Mouse (Mus musculus) spleen, postnatal 4 days (tissue): ENCODE measurements around the gene Tnfrsf11a.
"Not testable (repeated sequence)": the region's sequence is repeated elsewhere in the genome, so short reads cannot be mapped to it uniquely, and the experiment has no call there.

ENCODE experiments used
- DNase-seq, 2 experiments: peaks; one replicate each; pipeline ENCODE4 v3.0.0; 2022; ENCODE audit warnings: low spot score in 2 of 2

The Tnfrsf11a gene

DNA sequence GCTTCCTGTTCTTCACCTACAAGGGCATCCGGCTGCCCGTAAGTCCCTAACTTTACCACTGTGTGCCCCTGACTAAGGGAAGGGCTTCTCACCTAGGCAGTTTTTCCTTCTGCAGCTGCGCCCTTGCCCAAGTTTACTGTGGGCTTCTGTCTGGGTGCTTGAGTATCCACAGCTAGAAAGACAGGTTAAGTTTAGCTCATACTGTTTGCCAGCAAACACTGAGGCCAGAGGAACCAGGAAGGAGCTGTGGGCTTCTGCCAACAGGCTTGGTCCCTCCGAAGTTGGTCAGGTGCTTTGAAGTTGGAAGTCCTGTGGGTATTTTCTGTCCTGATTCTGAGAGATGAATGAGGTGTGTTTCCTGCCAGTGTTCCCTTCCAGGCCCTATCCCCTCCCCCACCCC is 4.6 kb downstream of the Tnfrsf11a start:
- DNase-seq, result no peak

DNA sequence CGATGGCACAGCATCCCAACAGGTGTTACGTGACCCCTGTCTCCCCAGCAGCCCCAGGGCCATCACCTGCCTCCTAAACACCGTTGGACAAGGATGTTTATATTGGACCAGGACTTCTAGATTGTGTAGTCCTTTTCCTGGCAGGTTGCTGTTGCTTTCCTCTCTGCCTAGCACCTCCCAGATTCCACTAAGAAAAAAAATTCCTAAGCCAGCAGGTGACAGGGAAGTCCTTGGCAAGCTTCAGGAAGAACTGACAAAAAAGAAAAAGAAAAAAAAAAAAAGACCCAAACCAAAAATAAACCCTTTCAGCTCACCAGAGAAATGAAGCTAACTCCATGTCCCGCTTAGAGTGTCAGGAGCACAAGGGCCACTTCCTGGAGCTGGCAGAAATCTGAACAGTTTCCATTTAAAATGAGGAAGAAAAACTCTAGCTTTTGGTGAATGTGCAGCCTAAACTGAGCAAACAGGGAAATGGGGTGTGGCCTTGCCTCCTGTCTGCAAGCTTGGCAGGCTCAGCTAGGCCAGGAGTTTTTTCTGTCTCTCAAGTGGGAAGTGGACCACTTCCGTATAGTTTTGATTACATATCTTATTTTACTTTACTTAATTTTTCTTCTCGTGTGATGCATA is 6.3 kb downstream of the Tnfrsf11a start:
- no peak for DNase-seq

DNA sequence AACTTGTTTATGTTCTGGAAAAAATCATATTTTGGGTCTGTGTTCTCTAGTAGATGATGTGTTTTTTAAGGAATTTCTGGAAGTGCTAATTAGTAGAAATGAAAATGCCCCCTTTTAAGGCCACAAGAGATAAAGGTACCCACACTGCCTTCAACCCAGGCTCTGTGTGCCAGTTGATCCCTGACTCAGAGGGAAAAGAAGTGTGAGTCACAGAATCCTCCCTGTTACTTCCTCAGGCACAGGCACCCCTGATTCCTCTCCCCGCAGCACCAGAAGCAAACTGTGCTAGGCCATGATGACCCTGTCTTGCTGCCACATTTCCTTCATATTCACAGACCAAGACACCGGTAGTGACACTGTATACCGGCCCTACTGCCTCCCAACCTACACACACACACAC is 9.6 kb downstream of the Tnfrsf11a start:
- DNase-seq, result no peak

DNA sequence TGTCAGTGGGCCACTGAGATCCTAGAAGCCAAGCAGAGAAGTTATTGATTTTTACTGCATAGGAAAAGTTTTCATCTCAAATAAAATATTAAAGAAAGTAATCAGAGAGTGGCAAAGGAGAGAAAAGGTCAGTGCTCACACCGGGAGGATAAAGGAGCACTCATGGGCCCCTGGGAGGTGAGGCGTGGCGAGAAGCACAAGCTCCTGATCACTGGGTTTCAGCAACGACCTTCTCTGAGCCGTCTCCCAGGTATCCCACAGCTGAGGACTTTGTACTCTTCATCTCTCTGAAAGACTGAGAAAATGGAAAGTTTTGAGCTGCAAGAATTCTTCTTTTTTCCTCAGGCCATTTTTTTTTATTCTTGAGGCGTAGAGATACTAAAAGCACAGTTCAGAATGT is 14.2 kb downstream of the Tnfrsf11a start:
- DNase-seq, result no peak

DNA sequence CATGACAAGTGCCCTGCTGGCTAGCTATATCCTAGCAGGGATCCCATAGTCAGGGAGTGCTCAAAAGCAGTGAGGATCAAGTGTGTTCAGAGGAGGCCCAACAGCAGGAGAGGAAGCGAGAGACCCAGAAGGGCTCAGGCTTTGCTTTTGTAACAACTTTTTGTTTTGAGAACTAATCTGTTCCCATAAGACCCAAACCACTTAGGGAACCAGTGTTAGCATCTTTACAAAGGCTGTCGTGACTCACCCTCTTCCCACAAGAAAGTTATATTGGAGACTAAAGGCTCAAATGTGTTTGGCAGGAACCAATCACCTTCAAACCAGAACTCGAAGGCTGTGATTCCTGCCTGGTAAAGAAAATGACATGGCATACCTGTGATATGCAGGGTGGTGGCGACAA is 15.2 kb downstream of the Tnfrsf11a start:
- DNase-seq, result no peak

DNA sequence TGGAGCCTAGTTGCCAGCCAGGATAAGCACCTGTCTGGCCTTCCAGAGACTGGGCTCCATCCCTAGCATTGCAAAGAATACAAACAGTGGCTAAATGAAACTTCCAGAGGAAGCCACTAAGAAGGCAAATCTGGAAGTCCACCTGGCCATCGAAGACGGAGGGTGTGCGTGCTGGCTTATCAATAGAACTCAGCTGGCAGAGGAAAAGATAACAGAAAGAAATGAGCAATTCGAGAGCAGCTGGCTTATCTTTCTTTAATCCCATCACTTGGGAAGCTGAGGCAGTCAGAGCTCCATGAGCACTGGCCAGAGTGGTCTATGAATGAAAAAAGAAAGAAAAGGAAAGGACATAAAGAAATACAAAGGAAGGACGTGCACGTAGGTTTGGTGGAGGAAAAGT is 20.1 kb downstream of the Tnfrsf11a start:
- DNase-seq, result no peak

DNA sequence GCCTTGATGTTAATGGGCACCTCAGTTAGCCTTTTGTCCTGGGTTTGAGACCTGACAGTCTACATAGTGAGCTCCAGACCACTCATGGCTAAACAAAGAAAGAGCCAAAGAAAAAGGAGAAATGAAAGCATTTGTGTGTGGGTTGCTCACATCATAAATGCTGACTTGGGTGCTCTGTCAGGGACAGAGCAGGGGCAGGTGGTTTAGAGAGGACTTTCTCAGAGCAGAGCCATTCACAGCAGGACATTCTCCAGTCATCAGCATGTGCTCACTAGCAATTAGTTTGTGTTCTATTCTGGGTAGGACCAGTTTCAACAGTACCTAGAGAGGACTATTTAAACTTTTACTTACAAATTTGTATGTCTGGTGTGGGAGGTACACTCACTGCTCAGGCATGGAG is 20.7 kb downstream of the Tnfrsf11a start:
- DNase-seq, result no peak

DNA sequence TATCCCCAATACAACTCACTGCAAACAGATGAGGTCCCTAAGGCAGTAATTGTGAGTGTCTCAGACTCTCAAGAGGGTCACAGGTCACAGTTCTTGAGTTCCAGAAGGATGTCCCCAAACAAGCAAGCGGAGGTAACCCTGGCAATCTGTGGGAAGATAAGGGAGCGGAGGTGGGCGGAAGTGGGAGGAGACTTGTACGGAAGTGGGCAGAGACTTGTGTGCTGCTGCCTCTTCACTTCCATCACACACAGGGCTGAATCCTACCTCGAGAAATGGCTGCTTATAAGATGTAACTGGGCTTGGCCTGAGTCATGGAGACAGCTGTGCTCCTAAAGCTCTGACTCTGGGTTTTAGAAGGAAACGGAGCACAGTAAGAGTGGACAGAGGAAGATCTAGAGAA is 22.4 kb downstream of the Tnfrsf11a start:
- DNase-seq, result no peak

DNA sequence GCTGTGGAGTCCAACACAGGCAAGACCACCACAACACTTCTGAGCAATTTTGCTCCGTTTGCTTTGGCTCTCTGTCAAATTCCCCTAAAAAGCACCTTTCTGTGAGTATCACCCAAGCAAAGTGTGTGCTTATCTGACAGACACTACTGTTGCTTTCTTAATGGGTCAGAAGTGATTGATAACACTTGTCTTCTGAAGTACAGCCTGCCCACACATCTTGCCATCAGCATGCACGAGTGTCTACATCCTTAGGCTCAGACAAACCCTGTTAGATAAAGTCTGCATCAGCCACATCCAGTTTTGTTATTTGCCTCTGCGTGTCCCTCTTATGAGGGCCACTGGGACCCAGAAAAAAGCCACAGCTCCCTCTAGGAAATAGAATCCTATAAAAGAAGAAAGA is 23.8 kb downstream of the Tnfrsf11a start:
- no peak for DNase-seq

DNA sequence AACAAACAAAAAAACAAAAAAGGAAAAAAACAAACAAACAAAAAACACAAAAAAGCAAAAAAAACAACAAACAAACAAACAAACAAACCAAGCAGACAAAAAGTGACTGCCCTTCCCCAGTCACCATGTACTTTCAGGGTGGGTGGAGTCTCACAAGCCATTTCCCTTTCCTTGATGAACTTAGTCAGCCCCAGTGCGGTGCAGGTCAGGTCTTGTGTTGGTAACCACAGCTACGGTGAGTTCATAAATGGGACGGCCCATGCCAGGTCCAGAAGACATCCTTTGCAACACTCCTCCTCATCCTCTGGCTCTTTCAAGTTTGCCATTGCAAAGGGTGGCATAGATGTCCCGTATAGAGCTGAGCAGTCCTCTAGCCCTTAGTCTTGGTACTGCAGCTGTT is 25.0 kb downstream of the Tnfrsf11a start:
- no peak for DNase-seq

DNA sequence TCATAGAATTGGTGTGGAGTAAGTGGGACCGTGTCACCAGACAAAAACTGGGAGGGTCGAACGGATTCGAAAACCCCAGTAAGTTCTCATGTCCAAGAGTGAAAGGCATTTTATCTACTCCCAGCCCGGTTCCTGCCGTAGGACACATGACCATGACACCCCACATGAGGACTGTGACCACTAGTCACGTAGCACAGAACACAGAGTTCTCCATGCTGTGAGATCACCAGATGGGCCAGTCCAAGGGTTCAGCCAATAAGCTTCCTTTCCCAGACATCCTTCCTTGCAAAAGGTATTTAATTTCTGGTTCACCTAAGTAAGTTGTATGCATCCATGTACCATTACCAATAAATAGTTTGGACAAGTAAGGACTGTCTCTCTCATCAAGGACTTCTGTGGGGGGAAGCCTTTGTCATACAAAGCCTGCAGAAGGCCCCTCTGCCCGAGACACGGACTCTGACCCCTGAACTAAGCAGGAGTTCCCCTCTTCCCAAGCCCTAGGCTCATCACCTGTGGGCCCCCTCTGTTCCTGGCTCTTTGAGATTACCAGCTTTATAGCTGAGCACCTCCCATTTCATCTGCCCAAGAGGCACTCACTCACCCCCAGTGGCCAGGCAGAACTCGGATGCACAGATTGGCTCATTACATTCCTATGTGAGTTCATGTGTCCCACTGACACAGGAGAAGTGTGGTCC is 26.7 kb downstream of the Tnfrsf11a start:
- DNase-seq, result no peak

DNA sequence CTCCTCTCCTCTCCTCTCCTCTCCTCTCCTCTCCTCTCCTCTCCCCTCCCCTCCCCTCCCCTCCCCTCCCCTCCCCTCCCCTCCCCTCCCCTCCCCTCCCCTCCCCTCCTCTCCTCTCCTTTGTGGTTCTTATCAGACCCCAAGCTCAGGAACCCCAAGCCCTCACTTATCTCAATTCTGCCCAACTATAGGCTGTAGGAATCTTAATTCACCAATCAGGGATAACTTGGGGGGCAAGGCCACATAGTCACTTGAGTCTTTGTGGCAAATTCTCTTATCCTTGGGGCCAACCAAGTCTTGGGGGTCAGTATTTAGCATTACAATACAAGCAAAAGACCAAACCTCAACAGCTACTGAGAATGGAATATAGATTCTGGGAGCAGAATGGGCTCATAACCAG is 31.5 kb downstream of the Tnfrsf11a start:
- DNase-seq, result not testable (repeated sequence)

DNA sequence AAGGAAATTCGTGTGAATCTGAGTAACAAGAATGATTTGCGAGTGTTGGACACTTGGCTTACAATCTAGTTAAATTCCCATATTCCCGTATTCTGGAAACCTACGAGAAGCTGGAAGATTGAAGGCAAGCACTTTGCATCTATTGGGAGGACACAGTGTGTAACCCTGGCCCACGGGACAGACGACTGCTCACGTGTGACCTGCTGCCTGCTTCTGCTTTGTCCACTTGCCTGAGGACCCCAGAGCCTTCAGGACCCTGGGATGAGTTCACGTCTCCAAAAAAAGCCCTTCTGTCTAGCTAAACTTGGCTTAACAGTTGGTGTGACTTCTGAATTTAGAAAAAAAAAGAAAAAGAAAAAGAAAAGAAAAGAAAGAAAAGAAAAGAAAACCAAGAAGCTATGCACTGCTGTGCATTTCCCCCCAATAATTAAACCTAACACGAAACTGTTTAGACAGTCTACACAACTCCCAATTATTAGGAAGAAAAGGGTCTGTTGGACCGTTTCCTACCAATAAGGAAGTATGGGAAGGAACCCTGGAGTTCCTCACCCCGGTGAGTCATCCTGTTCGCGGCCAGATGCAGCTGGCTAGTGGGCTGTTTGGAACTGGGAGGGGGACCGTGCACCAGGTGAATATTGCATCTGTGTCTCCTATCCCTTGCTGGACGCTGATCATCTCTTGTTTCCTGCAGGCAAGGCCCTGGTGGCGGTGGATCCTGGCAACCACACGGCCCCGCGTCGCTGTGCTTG is 32.6 kb downstream of the Tnfrsf11a start:
- DNase-seq, result no peak

DNA sequence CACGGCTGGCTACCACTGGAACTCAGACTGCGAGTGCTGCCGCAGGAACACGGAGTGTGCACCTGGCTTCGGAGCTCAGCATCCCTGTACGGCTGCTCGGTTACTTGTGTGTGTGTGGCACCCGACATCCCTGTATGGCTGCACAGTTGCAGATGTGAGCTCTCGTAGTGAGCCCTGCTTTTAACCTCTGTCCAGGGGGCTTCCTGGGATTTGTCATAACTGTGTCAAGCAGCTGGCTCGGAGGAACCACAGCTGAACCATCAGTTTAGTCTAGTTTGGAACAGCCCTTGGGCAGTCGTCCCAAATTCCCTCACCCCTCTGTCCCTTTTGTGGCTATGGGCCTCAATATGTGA is 33.2 kb downstream of the Tnfrsf11a start:
- DNase-seq, result no peak

DNA sequence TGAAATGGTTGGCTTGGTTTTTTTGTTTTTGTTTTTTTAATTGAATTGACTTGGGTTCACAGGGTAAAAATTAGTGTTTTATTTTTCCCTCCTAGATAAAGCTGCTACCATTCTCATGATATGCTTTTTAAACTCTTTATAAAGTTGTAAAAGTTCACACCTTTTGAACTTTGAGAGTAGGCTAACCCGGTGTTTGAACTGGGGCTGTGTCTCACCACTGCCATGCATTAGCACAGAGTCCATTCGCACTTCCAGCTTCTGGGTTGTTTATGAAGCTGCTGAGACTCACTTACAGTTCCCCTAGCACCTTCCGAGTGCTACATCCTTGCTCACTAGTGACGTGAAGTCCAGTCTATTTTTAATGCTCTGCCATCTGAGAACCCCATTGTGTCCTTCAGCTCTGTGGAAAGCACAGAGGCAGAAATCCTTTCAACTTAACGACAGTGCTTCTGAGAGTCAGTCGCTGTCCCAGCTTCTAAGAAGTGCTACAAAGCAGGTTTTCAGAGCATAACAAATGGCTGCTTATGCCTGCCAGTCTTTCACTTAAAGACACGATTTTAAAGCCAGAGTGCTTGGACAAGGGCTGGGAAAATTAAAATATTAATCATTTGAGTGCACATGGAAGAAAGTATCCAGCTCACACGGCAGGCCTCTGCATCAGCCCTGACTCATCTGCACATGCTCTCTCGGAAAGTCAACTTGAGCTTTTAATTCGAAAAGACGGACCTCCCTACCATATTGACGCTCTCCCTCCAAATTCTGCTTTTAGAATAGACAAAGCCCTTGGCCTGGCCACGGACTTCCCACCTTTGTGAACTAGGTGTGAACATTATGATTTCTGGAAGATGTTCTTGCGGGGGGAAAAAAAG is 34.1 kb downstream of the Tnfrsf11a start:
- no peak for DNase-seq

DNA sequence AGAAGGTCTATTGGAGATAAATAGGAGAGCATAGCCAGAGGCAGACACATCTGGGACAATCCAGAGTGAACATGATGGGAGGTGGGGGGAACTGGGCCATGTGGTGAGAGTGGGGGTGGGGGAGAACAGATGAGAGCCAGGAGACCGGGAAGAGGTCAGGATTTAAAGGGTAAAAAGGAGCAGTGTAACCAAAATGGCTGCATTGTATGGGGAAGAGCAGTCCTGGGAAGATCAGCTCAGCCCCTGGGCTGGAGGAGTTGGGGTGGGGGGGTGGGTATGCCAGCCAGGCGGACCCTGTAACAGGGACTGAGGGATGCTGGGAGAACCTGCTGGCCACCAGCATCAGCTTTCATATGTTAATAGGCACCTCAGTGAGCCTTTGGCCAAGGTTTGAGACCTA is 34.8 kb downstream of the Tnfrsf11a start:
- DNase-seq, result no peak

DNA sequence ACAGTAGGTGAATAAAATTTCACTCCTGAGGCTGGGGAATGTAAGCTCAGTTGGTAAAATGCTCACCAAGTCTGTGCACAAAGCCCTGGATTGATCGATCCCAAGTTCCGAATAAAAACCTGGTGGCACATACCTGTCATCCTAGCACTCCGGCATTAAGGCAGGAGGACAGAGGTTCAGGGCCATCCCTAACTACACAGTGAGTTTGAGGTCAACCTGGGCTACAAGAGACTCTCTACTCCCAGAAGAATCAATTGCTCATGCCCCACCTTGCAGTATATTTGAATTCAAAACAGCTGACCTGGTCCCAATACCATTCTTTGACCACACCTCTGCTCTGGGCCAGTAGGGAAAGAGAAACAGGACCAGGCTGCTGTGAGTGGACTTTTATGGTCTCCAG is 35.2 kb downstream of the Tnfrsf11a start:
- DNase-seq, result no peak

DNA sequence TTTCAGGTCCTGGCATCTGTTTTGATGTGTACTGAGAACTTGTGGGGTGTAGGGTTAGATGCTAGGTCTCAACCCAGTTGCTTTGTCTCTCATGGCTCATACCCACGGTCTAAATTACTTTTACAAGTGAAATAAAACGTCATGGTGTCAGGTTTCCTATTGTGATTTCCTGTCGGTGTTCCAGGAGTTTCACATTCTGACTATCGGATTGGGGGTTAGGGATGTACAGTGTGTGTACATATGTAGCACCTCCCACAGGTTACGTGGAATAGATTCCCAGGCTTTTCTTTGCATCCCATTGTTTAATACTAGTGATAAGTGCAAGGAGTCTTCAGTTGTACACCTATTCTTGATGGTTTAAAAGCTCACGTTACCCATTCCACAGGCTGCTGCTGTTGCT is 38.5 kb downstream of the Tnfrsf11a start:
- DNase-seq, result no peak

DNA sequence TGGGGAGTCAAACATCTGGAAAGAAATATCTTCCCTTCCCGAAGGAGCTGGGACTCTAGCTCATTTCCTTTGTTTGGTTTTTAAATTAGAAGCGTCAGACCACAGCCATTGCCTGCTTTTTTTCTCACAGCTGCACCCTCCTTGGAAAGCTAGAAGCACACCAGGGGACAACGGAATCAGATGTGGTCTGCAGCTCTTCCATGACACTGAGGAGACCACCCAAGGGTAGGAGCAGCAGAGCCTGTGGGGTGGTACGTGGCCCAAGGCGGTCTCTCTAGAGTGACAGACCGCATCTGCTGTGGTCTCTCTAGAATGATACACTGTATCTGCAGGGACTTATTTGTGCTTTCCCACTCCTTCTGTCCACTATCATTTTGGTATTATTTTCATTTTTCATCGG is 39.2 kb downstream of the Tnfrsf11a start:
- no peak for DNase-seq

DNA sequence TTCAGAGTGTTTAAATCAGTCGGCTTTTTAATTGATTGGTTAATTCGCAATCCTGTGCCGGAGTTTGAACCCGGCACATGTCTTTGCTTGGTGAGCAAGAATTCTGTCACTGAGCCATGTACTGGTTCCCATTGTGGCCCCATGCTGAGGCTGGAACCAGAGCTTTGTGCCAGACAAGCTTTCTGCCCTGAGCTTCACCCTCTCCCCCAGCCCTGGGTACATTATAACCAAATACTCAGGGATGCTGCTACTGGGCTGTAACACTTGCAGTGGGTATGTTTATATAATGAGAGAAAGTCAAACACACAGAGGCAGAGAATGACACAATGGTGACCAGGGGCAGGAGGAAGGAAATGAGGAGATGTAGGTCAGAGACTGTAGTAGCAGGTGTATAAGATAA is 43.8 kb downstream of the Tnfrsf11a start:
- no peak for DNase-seq

DNA sequence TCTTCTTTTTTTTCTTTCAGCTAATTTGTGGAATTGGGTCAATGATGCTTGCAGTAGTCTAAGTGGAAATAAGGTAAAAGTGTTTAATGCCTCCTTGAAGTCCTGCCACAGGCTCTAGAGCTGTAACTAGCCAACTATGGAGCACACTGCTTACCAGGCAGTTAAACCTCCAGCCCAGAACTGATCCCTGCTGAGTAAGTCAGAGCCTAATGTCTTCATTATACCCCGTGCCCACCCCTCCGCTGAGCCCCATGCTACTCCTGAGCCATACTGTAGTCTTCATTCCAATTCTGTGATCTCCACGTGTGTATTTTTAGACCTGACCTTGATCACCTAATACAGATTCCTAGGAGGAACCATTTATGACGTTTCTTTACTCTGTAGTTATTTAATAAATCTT is 44.5 kb downstream of the Tnfrsf11a start:
- no peak for DNase-seq

DNA sequence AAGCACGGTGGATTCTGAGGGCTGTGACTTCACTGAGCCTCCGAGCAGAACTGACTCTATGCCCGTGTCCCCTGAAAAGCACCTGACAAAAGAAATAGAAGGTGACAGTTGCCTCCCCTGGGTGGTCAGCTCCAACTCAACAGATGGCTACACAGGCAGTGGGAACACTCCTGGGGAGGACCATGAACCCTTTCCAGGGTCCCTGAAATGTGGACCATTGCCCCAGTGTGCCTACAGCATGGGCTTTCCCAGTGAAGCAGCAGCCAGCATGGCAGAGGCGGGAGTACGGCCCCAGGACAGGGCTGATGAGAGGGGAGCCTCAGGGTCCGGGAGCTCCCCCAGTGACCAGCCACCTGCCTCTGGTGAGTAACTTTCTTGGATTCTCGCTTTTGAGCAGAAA is 46.9 kb downstream of the Tnfrsf11a start:
- DNase-seq, result no peak
